Mouse (Mus musculus): ENCODE measurements around the gene Meig1. TPM values are rescaled to one million over a fixed set of nuclear protein-coding genes. Genes with fewer than 3 reads are reported as not detected.
"Not testable (repeated sequence)": the region's sequence is repeated elsewhere in the genome, so short reads cannot be mapped to it uniquely, and the experiment has no call there.

Gene Meig1
- 1 to 10 TPM; 1.0 to 5.4 (median 2.0) TPM for total RNA-seq (2022)

GRCm38 (mm10) chr2:3422548-3422947, at the start of gene Meig1:
TSS of gene Meig1 (minus strand) at chr2:3422648.
- DNase-seq (ENCODE audit: low spot score), result no peak

DNA sequence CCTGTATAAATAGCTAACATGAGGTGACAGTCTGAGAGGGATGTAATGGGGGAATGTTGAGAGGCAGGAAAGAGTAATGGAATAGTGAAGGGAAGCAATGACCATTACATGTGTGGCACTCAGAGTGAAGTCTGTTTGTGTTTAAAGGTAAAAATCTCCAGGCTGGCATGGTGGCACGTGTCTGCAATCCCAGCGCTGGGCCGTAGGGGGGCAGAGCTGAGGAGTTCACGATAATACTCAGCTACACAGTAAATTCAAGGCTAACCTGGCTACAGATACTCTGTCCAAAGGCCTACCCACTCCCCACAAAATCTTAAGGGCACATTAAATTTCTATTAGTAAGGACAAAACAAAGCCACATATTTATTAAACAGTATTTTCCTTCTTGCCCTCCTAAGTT, 34.1 kb upstream of the Meig1 start:
- DNase-seq (ENCODE audit: low spot score), result no peak

GRCm38 (mm10) chr2:3453096-3453495, 30.6 kb upstream of the Meig1 start:
- DNase-seq (ENCODE audit: low spot score), result no peak

GRCm38 (mm10) chr2:3449431-3449830, 27.0 kb upstream of the Meig1 start:
- no peak for DNase-seq (ENCODE audit: low spot score)

- no peak for DNase-seq (ENCODE audit: low spot score)
These were observed 23.5 kb upstream of the Meig1 start for GRCm38 (mm10) chr2:3445984-3446383.

- DNase-seq (ENCODE audit: low spot score), result no peak
These were observed 21.8 kb upstream of the Meig1 start for GRCm38 (mm10) chr2:3444206-3444605.

GRCm38 (mm10) chr2:3437956-3438355, 15.5 kb upstream of the Meig1 start:
- no peak for DNase-seq (ENCODE audit: low spot score)

- no peak for DNase-seq (ENCODE audit: low spot score)
These were observed 13.1 kb upstream of the Meig1 start for GRCm38 (mm10) chr2:3435369-3436061.

GRCm38 (mm10) chr2:3430956-3431355, 8.5 kb upstream of the Meig1 start:
- no peak for DNase-seq (ENCODE audit: low spot score)

DNA sequence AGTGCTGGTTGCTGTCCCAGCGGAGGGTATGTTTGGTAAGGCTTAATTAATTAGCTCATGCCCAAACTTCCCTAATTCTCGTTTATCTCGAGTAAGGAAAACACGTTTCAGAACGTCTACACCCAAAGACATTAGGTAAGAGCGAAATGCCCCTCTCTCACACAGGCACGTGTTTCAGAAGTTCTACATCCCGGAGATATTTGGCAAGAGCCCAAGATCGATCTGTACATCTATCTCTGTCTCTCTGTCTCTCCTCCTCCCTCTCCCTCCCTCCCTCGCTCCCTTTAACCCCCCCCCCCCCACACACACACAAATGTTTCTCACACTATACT, 2.1 kb upstream of the Meig1 start:
- no peak for DNase-seq (ENCODE audit: low spot score)

DNA sequence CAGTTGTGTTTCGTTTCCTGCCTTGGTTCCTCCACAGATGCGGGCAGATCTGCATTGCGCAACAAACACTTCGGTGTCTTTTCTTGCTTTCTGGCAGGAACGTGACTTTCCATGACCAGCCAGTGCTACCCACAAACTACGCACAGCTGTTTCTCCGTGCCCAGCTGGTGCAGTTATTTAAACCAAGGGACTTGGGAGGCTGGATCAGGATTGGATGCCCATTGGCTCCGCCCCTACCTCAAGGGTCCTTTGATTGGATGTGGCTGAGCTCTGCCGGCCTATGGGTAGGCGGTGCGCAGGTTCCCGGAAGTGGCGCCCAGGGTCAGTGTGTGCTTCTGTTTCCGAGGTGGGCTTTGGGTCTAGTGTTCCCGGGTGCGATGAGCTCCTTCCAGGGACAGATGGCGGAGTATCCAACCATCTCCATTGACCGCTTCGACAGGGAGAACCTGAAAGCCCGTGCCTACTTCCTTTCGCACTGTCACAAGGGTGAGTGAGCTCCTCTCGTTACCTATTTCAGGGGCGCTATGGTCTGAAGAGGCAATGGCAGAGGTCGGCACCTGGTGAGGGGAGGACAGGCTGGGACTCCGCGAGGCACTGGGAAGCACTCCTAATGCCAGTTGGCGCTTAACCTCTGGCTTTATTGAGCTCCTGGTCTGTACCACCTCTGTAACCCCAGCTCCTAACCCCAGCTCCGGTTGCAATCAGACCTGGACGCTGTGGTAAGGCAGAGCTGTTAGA, 1.6 kb upstream of the Meig1 start, which contains the start of gene Dclre1c:
Dclre1c (plus strand) TSS at position 291 of the 738 bp plus-strand sequence.
- peak; percentile 92 for DNase-seq (ENCODE audit: low spot score)

DNA sequence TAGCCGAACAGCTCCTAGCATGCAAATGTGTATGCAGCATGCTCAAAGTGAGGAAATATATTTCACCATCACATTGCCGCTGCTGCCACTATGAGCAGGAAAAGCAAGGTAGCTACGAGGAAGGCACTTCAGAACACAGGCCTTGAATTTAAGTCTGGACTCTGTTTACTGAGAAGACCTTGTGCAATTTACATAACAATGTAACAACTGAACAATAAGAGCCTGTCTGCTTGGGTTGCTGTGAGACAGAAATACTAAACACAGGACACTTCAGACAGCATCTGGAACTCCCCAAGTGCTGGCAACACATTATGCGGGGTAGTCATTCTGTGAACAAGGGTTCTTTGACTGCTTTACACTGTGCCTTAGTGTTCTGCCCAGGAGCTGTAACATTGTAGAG, 2.3 kb downstream of the Meig1 start:
- DNase-seq (ENCODE audit: low spot score), result no peak

DNA sequence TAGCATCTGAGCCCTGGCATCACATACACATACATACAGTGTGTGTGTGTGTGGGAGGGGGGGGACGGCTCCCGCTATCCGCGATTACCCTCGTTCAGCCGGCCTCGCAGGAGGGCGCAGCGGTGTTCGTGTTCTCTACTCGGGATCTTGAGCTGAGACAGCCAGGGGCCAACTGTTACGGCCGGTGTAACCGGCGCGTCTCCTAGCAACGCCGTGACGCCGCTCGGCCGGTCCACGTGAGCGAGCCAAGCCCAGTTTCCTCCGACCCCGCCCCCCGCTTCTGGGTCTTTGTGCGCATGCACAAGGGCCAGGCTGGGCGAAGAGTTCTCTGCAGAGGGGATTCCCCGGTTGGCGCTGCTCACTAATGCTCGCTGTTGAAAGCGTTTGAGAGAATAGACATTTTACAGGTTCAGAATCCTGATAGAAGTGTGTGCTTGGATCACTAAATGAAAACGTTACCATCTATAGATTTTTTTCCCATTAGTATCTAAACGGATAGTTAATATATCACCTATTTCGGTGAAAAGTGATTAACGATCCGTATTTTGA, 3.5 kb downstream of the Meig1 start:
- DNase-seq (ENCODE audit: low spot score), result peak; percentile 96

DNA sequence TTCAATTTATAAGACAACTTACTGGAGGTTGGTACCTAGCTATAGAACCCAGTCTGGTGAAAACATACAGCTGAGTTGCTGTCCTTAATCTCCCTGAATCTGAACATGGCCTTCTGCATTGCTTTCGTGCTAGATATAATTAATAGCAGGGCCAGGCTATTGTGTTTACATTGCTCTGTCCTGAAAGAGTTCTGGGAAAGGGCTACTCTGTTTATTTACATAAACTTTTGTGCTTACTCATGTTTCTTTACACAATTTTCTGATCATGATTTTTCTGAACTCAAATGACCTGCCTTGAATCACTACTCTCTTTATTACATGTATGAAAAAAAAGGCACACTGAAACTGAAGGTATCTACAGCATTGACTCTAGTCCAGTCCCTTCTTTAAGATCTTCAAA, 6.8 kb downstream of the Meig1 start:
- DNase-seq (ENCODE audit: low spot score), result no peak

DNA sequence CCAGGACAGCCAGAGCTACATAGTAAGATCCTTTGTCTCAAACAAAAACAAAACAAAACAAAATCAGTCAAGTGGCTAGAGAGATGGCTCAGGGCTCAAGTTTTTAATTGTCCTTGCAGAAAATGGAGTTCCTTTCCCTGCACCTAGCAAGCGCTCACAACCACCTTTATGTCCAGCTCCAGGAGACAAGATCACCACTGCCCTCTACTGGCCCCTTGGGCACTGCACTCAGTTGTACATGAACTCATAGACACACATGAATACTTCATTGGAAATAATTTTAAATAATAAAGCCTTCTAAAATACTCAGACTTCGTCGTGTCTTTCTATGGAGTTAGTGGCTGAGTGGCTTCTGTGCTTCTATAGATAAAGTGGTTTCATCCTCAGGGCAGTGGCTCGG, 8.2 kb downstream of the Meig1 start:
- peak; percentile 34 for DNase-seq (ENCODE audit: low spot score)

DNA sequence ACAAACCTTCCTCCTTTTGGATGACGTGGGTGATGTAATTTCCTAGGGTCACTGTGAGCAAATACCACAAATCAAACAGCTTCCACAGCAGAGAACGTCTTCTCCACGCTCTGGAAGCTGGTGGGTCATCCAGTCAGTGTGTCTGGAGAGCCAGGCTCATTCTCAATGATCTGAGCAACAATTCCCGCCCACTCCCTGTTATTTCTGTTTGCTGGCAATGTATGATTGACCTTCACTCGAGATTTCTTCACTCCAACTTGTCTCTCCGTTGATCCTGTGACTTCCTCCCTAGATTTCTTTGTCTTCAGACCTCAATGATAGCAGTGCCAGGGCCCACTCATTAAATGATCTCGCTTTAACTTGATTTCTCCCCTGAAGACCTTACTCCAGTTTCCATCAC, 14.7 kb downstream of the Meig1 start:
- DNase-seq (ENCODE audit: low spot score), result no peak

GRCm38 (mm10) chr2:3405981-3406380, 16.5 kb downstream of the Meig1 start:
- no peak for DNase-seq (ENCODE audit: low spot score)

DNA sequence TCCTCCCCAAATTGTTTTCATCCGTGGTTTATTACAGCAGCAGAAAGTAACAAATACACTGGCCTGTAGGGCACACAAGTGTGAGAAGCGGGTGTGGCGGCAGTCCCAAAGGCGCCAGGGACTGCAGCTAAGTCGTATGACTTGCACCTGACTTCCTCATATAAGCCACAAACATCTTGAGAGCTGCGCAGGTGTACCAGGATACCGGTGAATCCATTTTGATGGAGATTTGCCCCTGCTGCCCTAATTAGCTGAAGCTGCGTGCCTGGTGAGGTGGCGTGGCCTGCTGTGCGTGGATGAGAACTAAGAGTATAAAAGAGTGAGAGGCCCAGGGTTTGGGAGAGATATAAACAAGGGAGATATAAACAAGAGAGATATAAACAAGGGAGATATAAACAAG, 25.3 kb downstream of the Meig1 start, which contains the start of gene Olah:
Olah (minus strand) TSS at position 101 of the 400 bp plus-strand sequence.
- DNase-seq (ENCODE audit: low spot score), result not testable (repeated sequence)

DNA sequence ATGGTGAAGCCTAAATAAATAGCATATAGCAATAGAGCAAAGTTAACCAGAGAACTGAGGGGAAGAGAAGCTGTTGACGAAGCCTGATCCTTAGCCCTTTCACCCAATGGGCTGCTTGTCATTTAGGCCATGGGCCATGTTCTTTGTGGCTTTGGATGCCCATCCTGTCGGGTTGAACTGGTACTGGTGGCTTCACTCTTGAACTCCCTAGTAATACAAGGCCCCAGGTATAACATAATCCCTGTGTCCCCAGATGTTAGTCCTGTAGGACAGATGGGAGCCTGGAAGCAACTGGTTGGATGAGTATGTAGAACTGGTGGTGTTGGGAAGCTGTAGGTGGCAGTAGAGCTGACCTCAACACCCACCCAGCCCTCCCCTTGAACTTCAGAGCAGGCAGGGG, 30.5 kb downstream of the Meig1 start:
- DNase-seq (ENCODE audit: low spot score), result no peak

DNA sequence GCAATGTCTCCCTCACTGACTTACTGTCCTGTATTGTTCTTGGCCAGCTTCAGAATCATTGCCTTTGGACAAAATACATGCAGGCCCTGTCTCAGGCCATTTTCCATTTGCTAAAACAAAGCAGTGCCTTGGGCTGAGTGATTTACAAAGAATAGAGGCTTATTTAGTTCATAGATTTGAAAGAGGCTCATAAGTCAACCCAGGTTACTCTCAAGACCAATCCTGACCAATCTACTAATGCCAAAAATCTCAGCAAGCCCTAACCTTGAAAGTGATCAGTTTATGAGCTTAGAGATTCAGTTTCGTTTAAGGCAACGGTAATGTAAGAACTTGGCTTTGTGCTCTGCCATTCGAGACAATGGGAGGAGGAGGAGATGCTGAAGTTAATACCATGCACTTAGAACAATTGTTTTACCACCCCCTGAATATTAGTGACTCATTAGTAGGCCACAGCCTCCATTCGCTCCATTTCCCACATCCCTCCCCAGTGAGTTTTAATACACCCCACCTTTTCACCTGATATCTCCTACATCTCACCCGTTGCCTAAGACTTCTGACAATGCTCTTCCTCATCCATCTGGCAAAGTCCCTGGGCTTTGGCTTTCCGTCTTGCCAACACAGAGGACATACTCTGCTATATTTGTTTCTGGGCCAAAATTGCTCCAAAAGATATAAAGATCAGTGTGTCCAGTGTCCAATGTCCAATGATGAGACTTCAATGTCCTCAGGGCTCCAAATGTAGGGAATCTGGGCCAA, 35.2 kb downstream of the Meig1 start:
- DNase-seq (ENCODE audit: low spot score), result no peak

DNA sequence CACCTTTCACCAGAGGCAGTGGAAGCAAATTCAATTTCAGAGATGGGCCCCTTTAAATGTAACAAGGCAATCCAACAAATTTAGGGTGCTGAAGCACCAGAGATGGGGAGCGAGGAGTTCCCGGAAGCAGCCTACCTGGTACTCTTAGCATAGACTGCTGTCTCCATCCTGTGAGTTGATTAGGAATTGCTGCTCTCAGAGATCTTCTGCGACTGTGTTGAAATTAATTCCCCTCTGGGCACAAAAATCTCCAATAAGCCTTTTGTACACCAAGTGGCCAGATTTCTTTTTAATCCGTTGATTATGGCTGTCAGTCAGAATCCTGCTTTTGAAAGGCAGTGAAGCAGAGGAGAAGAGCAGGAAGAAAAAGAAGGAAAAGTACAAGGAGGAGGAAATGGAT, 57.3 kb downstream of the Meig1 start:
- DNase-seq (ENCODE audit: low spot score), result no peak

GRCm38 (mm10) chr2:3361067-3361466, 61.4 kb downstream of the Meig1 start:
- no peak for DNase-seq (ENCODE audit: low spot score)

Data from heart, adult 8-10 months (tissue).